Mouse (Mus musculus) cortical plate, adult 2 months (tissue): ENCODE measurements around the gene Phf12.

ENCODE experiments used
- CTCF ChIP-seq: fragments of 200-500 bp; IDR thresholded peaks from 2 replicates; pipeline ENCODE4 v1.5.1; 2011; ENCODE audit warnings: mild to moderate bottlenecking, control low read depth, low read length; ENCODE audit not compliant: insufficient read depth; ENCODE audit errors: extremely low read depth
- POLR2A ChIP-seq: fragments of 200-500 bp; IDR thresholded peaks from 2 replicates; pipeline ENCODE4 v1.6.1; 2011; ENCODE audit warnings: mild to moderate bottlenecking, low read length, control low read depth; ENCODE audit not compliant: insufficient read depth; ENCODE audit errors: extremely low read depth

DNA sequence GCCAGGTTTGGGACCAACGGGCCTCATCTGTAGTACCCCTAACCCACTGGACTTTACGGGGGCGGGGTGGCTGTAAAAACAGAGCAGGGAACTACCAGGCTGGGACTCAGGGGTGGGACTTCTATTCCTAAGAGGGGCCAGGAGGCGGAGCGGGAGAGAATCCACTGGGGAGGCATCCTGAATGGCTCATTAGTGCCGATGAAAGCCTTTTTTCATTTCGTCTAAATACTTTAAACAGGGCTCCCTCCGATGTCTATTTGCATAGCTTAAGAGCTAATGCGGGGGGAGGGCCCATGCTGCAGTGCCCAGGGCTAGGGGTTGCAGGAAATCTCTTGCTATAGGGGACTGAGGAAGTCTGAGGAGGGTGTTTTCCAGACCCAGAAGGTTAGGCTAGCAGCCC is 34.7 kb upstream of the Phf12 start:
- no peak for TF ChIP-seq CTCF
- TF ChIP-seq POLR2A: no peak
